Mouse (Mus musculus): ENCODE data around the gene Adamts9.

The Adamts9 gene

GRCm38 (mm10) chr6:92858721-92859510, 84.4 kb downstream of the Adamts9 start:
- DNase-seq, result no peak

GRCm38 (mm10) chr6:92857761-92858160, 85.5 kb downstream of the Adamts9 start:
- DNase-seq, result no peak

- no peak for DNase-seq
Measured at GRCm38 (mm10) chr6:92854873-92855272, 88.4 kb downstream of the Adamts9 start.

- DNase-seq, result peak; percentile 6
Measured at GRCm38 (mm10) chr6:92850250-92850649, 93.0 kb downstream of the Adamts9 start.

- no peak for DNase-seq
Measured at GRCm38 (mm10) chr6:92849208-92849607, 94.1 kb downstream of the Adamts9 start.

- DNase-seq, result no peak
Measured at GRCm38 (mm10) chr6:92846614-92847013, 96.7 kb downstream of the Adamts9 start.

- DNase-seq, result no peak
Measured at GRCm38 (mm10) chr6:92845898-92846297, 97.4 kb downstream of the Adamts9 start.

- no peak for DNase-seq
Measured at GRCm38 (mm10) chr6:92843474-92843873, 99.8 kb downstream of the Adamts9 start.

GRCm38 (mm10) chr6:92842000-92842399, 101.3 kb downstream of the Adamts9 start:
- no peak for DNase-seq

- no peak for DNase-seq
Measured at GRCm38 (mm10) chr6:92831106-92831505, 112.2 kb downstream of the Adamts9 start.

- DNase-seq, result no peak
Measured at GRCm38 (mm10) chr6:92829148-92829547, 114.1 kb downstream of the Adamts9 start.

- DNase-seq, result no peak
Measured at GRCm38 (mm10) chr6:92827360-92827759, 115.9 kb downstream of the Adamts9 start.

- DNase-seq, result no peak
Measured at GRCm38 (mm10) chr6:92826561-92826960, 116.7 kb downstream of the Adamts9 start.

GRCm38 (mm10) chr6:92823991-92824390, 119.3 kb downstream of the Adamts9 start:
- no peak for DNase-seq

- DNase-seq, result no peak
Measured at GRCm38 (mm10) chr6:92822006-92822405, 121.3 kb downstream of the Adamts9 start.

GRCm38 (mm10) chr6:92821606-92822005, 121.7 kb downstream of the Adamts9 start:
- no peak for DNase-seq

GRCm38 (mm10) chr6:92817661-92818060, 125.6 kb downstream of the Adamts9 start:
- DNase-seq, result no peak

- no peak for DNase-seq
Measured at GRCm38 (mm10) chr6:92816311-92816751, 127.0 kb downstream of the Adamts9 start, which contains the start of gene A730049H05Rik. TSS of gene A730049H05Rik (plus strand) at chr6:92816478.

- peak; percentile 5 for DNase-seq
Measured at GRCm38 (mm10) chr6:92812702-92813370, 130.5 kb downstream of the Adamts9 start.

GRCm38 (mm10) chr6:92811566-92811965, 131.7 kb downstream of the Adamts9 start:
- DNase-seq, result no peak

- DNase-seq, result no peak
Measured at GRCm38 (mm10) chr6:92810628-92811027, 132.7 kb downstream of the Adamts9 start.

GRCm38 (mm10) chr6:92809818-92810217, 133.5 kb downstream of the Adamts9 start:
- DNase-seq, result no peak

GRCm38 (mm10) chr6:92804254-92804971, 138.9 kb downstream of the Adamts9 start:
- no peak for DNase-seq
